In genomic region chr13:81710775-81711545, GRCm38 (mm10) we compare ENCODE assay signal across 8 mouse cellular contexts. TPM values are rescaled to one million over a fixed set of nuclear protein-coding genes. Genes with fewer than 3 reads are reported as not detected.
DNase-seq lines count a peak whose midpoint lies in the region; ATAC-seq and TF ChIP-seq lines count a peak whose summit lies in the region.

Polr3g (minus strand) TSS chr13:81711013.
Mblac2 (plus strand) TSS chr13:81711341.

- H3K4me3 ChIP-seq in heart, embryonic 12.5 days, result peak within 1 kb of the TSS; percentile 77
- H3K4me3 ChIP-seq in kidney, postnatal 0 days (replicated peaks; ENCODE audit: low read depth, low read length), result peak within 1 kb of the TSS; percentile 81
- H3K4me3 ChIP-seq in liver, embryonic 11.5 days (ENCODE audit: low read depth, low read length), result peak within 1 kb of the TSS; percentile 75
- H3K4me3 ChIP-seq in stomach, embryonic 14.5 days (ENCODE audit: low read depth, low read length), result peak within 1 kb of the TSS; percentile 79

- peak; percentile 91 for ATAC-seq in erythroid progenitor cell, adult 5-6 weeks (replicated peaks; ENCODE audit: low FRiP score, poor library complexity, severe bottlenecking)
- ATAC-seq in heart, embryonic 12.5 days (ENCODE audit: insufficient number of reproducible peaks, low FRiP score), result peak; percentile 97
- peak; percentile 97 for ATAC-seq in kidney, postnatal 0 days (replicated peaks; ENCODE audit: low FRiP score, low read depth)
- peak; percentile 92 for ATAC-seq in liver, embryonic 11.5 days (replicated peaks; ENCODE audit: low FRiP score)
- peak; percentile 96 for ATAC-seq in stomach, embryonic 14.5 days (ENCODE audit: insufficient number of reproducible peaks, insufficient read depth, low FRiP score, low read depth)

- peak within 1 kb of the TSS; percentile 87 for H3K27ac ChIP-seq in heart, embryonic 12.5 days (ENCODE audit: poor library complexity, severe bottlenecking)
- H3K27ac ChIP-seq in kidney, postnatal 0 days, result peak within 1 kb of the TSS; percentile 86
- peak within 1 kb of the TSS; percentile 89 for H3K27ac ChIP-seq in liver, embryonic 11.5 days (ENCODE audit: low read depth, low read length)
- H3K27ac ChIP-seq in stomach, embryonic 14.5 days (ENCODE audit: low read length), result peak within 1 kb of the TSS; percentile 88

- no peaks in the 10 kb centered on the region for H3K36me3 ChIP-seq in heart, embryonic 12.5 days
- H3K36me3 ChIP-seq in kidney, postnatal 0 days (ENCODE audit: insufficient read depth, low read length), result no peaks in the 10 kb centered on the region
- no peaks in the 10 kb centered on the region for H3K36me3 ChIP-seq in liver, embryonic 11.5 days (ENCODE audit: control insufficient read depth, insufficient read depth, low read length)
- no peaks in the 10 kb centered on the region for H3K36me3 ChIP-seq in stomach, embryonic 14.5 days (ENCODE audit: control insufficient read depth, insufficient read depth, low read length)

- DNase-seq in CD4-positive helper T cell, adult 2 months (ENCODE audit: low read depth, low spot score), result peak; percentile 96
- DNase-seq in brain, embryonic 18.5 days (ENCODE audit: low read depth, low spot score), result peak; percentile 81
- DNase-seq in kidney, postnatal 0 days (ENCODE audit: low spot score), result peak; percentile 95
- peak; percentile 94 for DNase-seq in liver, embryonic 11.5 days (ENCODE audit: low spot score)
- DNase-seq in naive thymus-derived CD4-positive, alpha-beta T cell, adult 2 months (ENCODE audit: low read depth), result peak; percentile 98

- TF ChIP-seq CTCF in kidney, postnatal 0 days (IDR thresholded peaks at IDR 0.05; ENCODE audit: low read depth), result peak; percentile 32; the same call in 1 of the 2 replicates

- H3K4me2 ChIP-seq in heart, embryonic 12.5 days, result peak within 1 kb of the TSS; percentile 97
- peak within 1 kb of the TSS; percentile 94 for H3K4me2 ChIP-seq in kidney, postnatal 0 days (ENCODE audit: low read length)
- H3K4me2 ChIP-seq in liver, embryonic 11.5 days, result peak within 1 kb of the TSS; percentile 100
- H3K4me2 ChIP-seq in stomach, embryonic 14.5 days (replicated peaks; ENCODE audit: low read depth, low read length), result peak within 1 kb of the TSS; percentile 98

- under 1% methylated on average over 61 of the region's 61 CpGs for WGBS in heart, embryonic 12.5 days
- WGBS in kidney, postnatal 0 days, result 2% methylated on average over 61 of the region's 61 CpGs
- under 1% methylated on average over 60 of the region's 61 CpGs for WGBS in liver, embryonic 11.5 days
- under 1% methylated on average over 56 of the region's 61 CpGs for WGBS in stomach, embryonic 14.5 days

- H3K4me1 ChIP-seq in heart, embryonic 12.5 days (replicated peaks), result peaks cover 24% of the 10 kb centered on the region
- H3K4me1 ChIP-seq in kidney, postnatal 0 days (replicated peaks; ENCODE audit: insufficient read depth, low read length), result peaks cover 6% of the 10 kb centered on the region
- H3K4me1 ChIP-seq in liver, embryonic 11.5 days (replicated peaks; ENCODE audit: control insufficient read depth, insufficient read depth, low read length), result peaks cover 23% of the 10 kb centered on the region
- H3K4me1 ChIP-seq in stomach, embryonic 14.5 days (ENCODE audit: control insufficient read depth, insufficient read depth, low read length), result peaks cover 7% of the 10 kb centered on the region; the same call in 1 of the 2 replicates

- no peaks in the 10 kb centered on the region for H3K9me3 ChIP-seq in heart, embryonic 12.5 days (replicated peaks)
- H3K9me3 ChIP-seq in kidney, postnatal 0 days (replicated peaks; ENCODE audit: low read length), result no peaks in the 10 kb centered on the region
- no peaks in the 10 kb centered on the region for H3K9me3 ChIP-seq in liver, embryonic 11.5 days (ENCODE audit: control insufficient read depth, low read length)
- no peaks in the 10 kb centered on the region for H3K9me3 ChIP-seq in stomach, embryonic 14.5 days (ENCODE audit: control insufficient read depth, low read depth, low read length)

- no peaks in the 10 kb centered on the region for H3K27me3 ChIP-seq in heart, embryonic 12.5 days (replicated peaks)
- H3K27me3 ChIP-seq in kidney, postnatal 0 days (ENCODE audit: insufficient read depth, low read length), result no peaks in the 10 kb centered on the region
- no peaks in the 10 kb centered on the region for H3K27me3 ChIP-seq in liver, embryonic 11.5 days (replicated peaks; ENCODE audit: control insufficient read depth, insufficient read depth, low read length)
- no peaks in the 10 kb centered on the region for H3K27me3 ChIP-seq in stomach, embryonic 14.5 days (ENCODE audit: control insufficient read depth, insufficient read depth, low read length)

- peak within 1 kb of the TSS; percentile 84 for H3K9ac ChIP-seq in heart, embryonic 12.5 days
- H3K9ac ChIP-seq in kidney, postnatal 0 days (ENCODE audit: low read depth, low read length), result peak within 1 kb of the TSS; percentile 72
- peak within 1 kb of the TSS; percentile 84 for H3K9ac ChIP-seq in liver, embryonic 11.5 days (ENCODE audit: low read depth, low read length)
- peak within 1 kb of the TSS; percentile 48 for H3K9ac ChIP-seq in stomach, embryonic 14.5 days (replicated peaks; ENCODE audit: low read depth, low read length)

RNA-seq across cellular contexts. Expression of gene Polr3g, which starts in this region (rescaled TPM):
- total RNA-seq in erythroid progenitor cell, adult 5-6 weeks (2015; ENCODE audit: low replicate concordance), result 3.4 and 10.8 TPM in 2 replicates
- 1.4 and 1.9 TPM in 2 replicates for total RNA-seq in erythroid progenitor cell, adult 5-6 weeks (2017; ENCODE audit: low replicate concordance)
- 19.7 and 20.7 TPM in 2 replicates for polyA plus RNA-seq in heart, embryonic 12.5 days (2016; fragmentation: Nextera tagmentation; extraction: Ambion mirVana)
- polyA plus RNA-seq in kidney, postnatal 0 days (2015; fragmentation: Nextera tagmentation; extraction: Ambion mirVana), result 7.8 and 8.1 TPM in 2 replicates
- 22.9 and 26.3 TPM in 2 replicates for polyA plus RNA-seq in liver, embryonic 11.5 days (2014; fragmentation: Nextera tagmentation; extraction: Ambion mirVana)
- 13.7 and 15.0 TPM in 2 replicates for polyA plus RNA-seq in stomach, embryonic 14.5 days (2014; fragmentation: Nextera tagmentation; extraction: Ambion mirVana)

RNA-seq across cellular contexts. Expression of gene Mblac2, which starts in this region (rescaled TPM):
- total RNA-seq in erythroid progenitor cell, adult 5-6 weeks (2015; ENCODE audit: low replicate concordance), result 2.1 TPM in 1 of 2 replicates, not detected in the other
- not detected in 2 replicates for total RNA-seq in erythroid progenitor cell, adult 5-6 weeks (2017; ENCODE audit: low replicate concordance)
- polyA plus RNA-seq in heart, embryonic 12.5 days (2016; fragmentation: Nextera tagmentation; extraction: Ambion mirVana), result 4.8 and 5.0 TPM in 2 replicates
- 8.7 and 9.7 TPM in 2 replicates for polyA plus RNA-seq in kidney, postnatal 0 days (2015; fragmentation: Nextera tagmentation; extraction: Ambion mirVana)
- 3.7 and 5.2 TPM in 2 replicates for polyA plus RNA-seq in liver, embryonic 11.5 days (2014; fragmentation: Nextera tagmentation; extraction: Ambion mirVana)
- polyA plus RNA-seq in stomach, embryonic 14.5 days (2014; fragmentation: Nextera tagmentation; extraction: Ambion mirVana), result 6.3 and 9.3 TPM in 2 replicates

Comparison
In these comparisons a context has a peak if more than half of its experiments do, and no peak if none do; other contexts are left out.
1. Peak in every context shown above with its lines: DNase-seq, ATAC-seq, H3K4me3 ChIP-seq and H3K27ac ChIP-seq.